ENCODE assay signal across 7 mouse cellular contexts in genomic region chr6:91694610-91695009, GRCm38 (mm10). TPM values are rescaled to one million over a fixed set of nuclear protein-coding genes. Genes with fewer than 3 reads are reported as not detected.
A peak's percentile ranks its signal among the peaks of the same experiment; 100 is the strongest.
DNase-seq lines count a peak whose midpoint lies in the region; ATAC-seq and TF ChIP-seq lines count a peak whose summit lies in the region.

No protein-coding gene starts in this region.

- H3K9me3 ChIP-seq in liver, postnatal 0 days (ENCODE audit: low read length), result no peaks in the 10 kb centered on the region
- no peaks in the 10 kb centered on the region for H3K9me3 ChIP-seq in hindbrain, postnatal 0 days (ENCODE audit: low read length)

- no peak overlapping the region for H3K4me2 ChIP-seq in liver, postnatal 0 days (ENCODE audit: low read depth, low read length)
- H3K4me2 ChIP-seq in hindbrain, postnatal 0 days (ENCODE audit: low read depth, low read length), result no peak overlapping the region

- ATAC-seq in liver, postnatal 0 days, result no peak
- peak; percentile 52; the same call in 1 of the 2 replicates for ATAC-seq in hindbrain, postnatal 0 days
- no peak for ATAC-seq in erythroblast, adult 5-6 weeks (replicated peaks; ENCODE audit: low FRiP score, poor library complexity, severe bottlenecking)

- peak; percentile 59 for DNase-seq in liver, adult 2 months (ENCODE audit: extremely low read depth, low read depth, low spot score)
- no peak for DNase-seq in liver, postnatal 0 days
- peak; percentile 55 for DNase-seq in brain, embryonic 14.5 days (ENCODE audit: low read depth)
- peak; percentile 87 to 90 for DNase-seq in cerebellum, postnatal 36 days
- DNase-seq in hindbrain, postnatal 0 days (ENCODE audit: low spot score), result peak; percentile 80
- DNase-seq in T-cell, adult 2 months (ENCODE audit: low spot score), result no peak

- peaks cover 30% of the 10 kb centered on the region for H3K79me2 ChIP-seq in liver, adult 2 months (ENCODE audit: control insufficient read depth, insufficient read depth, low read length)

- no peak overlapping the region for H3K4me3 ChIP-seq in liver, adult 2 months (ENCODE audit: insufficient read depth, low read depth, low read length)
- H3K4me3 ChIP-seq in liver, postnatal 0 days (ENCODE audit: low read depth, low read length), result no peak overlapping the region
- no peak overlapping the region for H3K4me3 ChIP-seq in hindbrain, postnatal 0 days (ENCODE audit: low read length)

- H3K4me1 ChIP-seq in liver, adult 2 months (ENCODE audit: control insufficient read depth, insufficient read depth, low read length), result peaks cover 6% of the 10 kb centered on the region
- peaks cover 20% of the 10 kb centered on the region for H3K4me1 ChIP-seq in liver, postnatal 0 days (ENCODE audit: insufficient read depth)
- H3K4me1 ChIP-seq in hindbrain, postnatal 0 days (ENCODE audit: insufficient read depth, low read length), result peaks cover 19% of the 10 kb centered on the region

- H3K36me3 ChIP-seq in liver, adult 2 months (ENCODE audit: control insufficient read depth, insufficient read depth, low read length), result no peaks in the 10 kb centered on the region
- peaks cover 9% of the 10 kb centered on the region for H3K36me3 ChIP-seq in liver, postnatal 0 days (replicated peaks; ENCODE audit: insufficient read depth, low read length)
- peaks cover 4% of the 10 kb centered on the region; the same call in 1 of the 2 replicates for H3K36me3 ChIP-seq in hindbrain, postnatal 0 days (ENCODE audit: insufficient read depth, low read length)

- no peaks in the 10 kb centered on the region for H3K27me3 ChIP-seq in liver, adult 2 months (ENCODE audit: control insufficient read depth, insufficient read depth, low read length)
- H3K27me3 ChIP-seq in liver, postnatal 0 days (ENCODE audit: insufficient read depth, low read length), result no peaks in the 10 kb centered on the region
- H3K27me3 ChIP-seq in hindbrain, postnatal 0 days (ENCODE audit: insufficient read depth, low read length), result no peaks in the 10 kb centered on the region; the same call in 1 of the 2 replicates

- no peak overlapping the region for H3K9ac ChIP-seq in liver, adult 2 months (ENCODE audit: low read depth, low read length)
- H3K9ac ChIP-seq in liver, postnatal 0 days (replicated peaks), result no peak overlapping the region
- H3K9ac ChIP-seq in hindbrain, postnatal 0 days (replicated peaks; ENCODE audit: low read length), result no peak overlapping the region

- no peak overlapping the region for H3K27ac ChIP-seq in liver, adult 2 months (replicated peaks; ENCODE audit: insufficient read depth, low read depth, low read length)
- H3K27ac ChIP-seq in liver, postnatal 0 days (ENCODE audit: low read depth), result no peak overlapping the region
- H3K27ac ChIP-seq in hindbrain, postnatal 0 days, result no peak overlapping the region

- whole genome bisulfite sequencing in liver, adult 2 months, result 38% methylated on average over 7 of the region's 7 CpGs
- 77% methylated on average over 7 of the region's 7 CpGs for WGBS in liver, postnatal 0 days (ENCODE audit: insufficient replicate concordance)
- WGBS in hindbrain, postnatal 0 days, result 27% methylated on average over 7 of the region's 7 CpGs

- no peak for TF ChIP-seq CTCF in liver, adult 2 months (IDR thresholded peaks at IDR 0.05; ENCODE audit: low read depth, low read length)
- TF ChIP-seq CTCF in liver, postnatal 0 days (IDR thresholded peaks at IDR 0.05; ENCODE audit: low read depth), result no peak
- TF ChIP-seq CTCF in brain, embryonic 14.5 days (IDR thresholded peaks at IDR 0.05; ENCODE audit: borderline replicate concordance, extremely low read depth, insufficient read depth, insufficient read length), result no peak
- no peak for TF ChIP-seq CTCF in hindbrain, postnatal 0 days (IDR thresholded peaks at IDR 0.05; ENCODE audit: low read depth)

- TF ChIP-seq EP300 in liver, postnatal 0 days (IDR thresholded peaks at IDR 0.05; ENCODE audit: low read depth), result no peak

- TF ChIP-seq POLR2A in liver, adult 2 months (IDR thresholded peaks at IDR 0.05; ENCODE audit: extremely low read depth, insufficient read depth, low read length), result no peak
- no peak for TF ChIP-seq POLR2A in brain, embryonic 14.5 days (IDR thresholded peaks at IDR 0.05; ENCODE audit: borderline replicate concordance, extremely low read depth, insufficient read depth, insufficient read length, poor library complexity, severe bottlenecking)

RNA-seq across cellular contexts. Expression of gene Slc6a6, which starts 10.8 kb away (rescaled TPM):
- 34.8 and 66.5 TPM in 2 replicates for total RNA-seq in liver, adult 2 months (2014; rRNA removed)
- 89.0 and 96.5 TPM in 2 replicates for polyA plus RNA-seq in liver, adult 2 months (2012; rRNA removed)
- polyA plus RNA-seq in liver, postnatal 0 days (2015; fragmentation: Nextera tagmentation; extraction: Ambion mirVana), result 31.1 and 34.4 TPM in 2 replicates
- polyA plus RNA-seq in brain, embryonic 14.5 days (2012; rRNA removed), result 67.2 and 96.3 TPM in 2 replicates
- 78.2 and 85.6 TPM in 2 replicates for total RNA-seq in hindbrain, postnatal 0 days (2014; rRNA removed)
- polyA plus RNA-seq in hindbrain, postnatal 0 days (2015; fragmentation: Nextera tagmentation; extraction: Ambion mirVana), result 116 and 119 TPM in 2 replicates
- total RNA-seq in erythroblast, adult 5-6 weeks (2015; ENCODE audit: low replicate concordance), result 12.1 and 15.0 TPM in 2 replicates
- 7.1 and 11.6 TPM in 2 replicates for total RNA-seq in erythroblast, adult 5-6 weeks (2017; ENCODE audit: low replicate concordance)

Comparison
In these comparisons a context has a peak if more than half of its experiments do, and no peak if none do; other contexts are left out.
1. DNase-seq: peak in liver, adult 2 months (single experiment), brain, embryonic 14.5 days (single experiment), cerebellum, postnatal 36 days (2 of 2) and hindbrain, postnatal 0 days (single experiment); none in liver, postnatal 0 days (single experiment) and T-cell, adult 2 months (single experiment).